Mouse (Mus musculus) MEL (cell line): Measurements from ENCODE around the gene Cct7. TPM values are rescaled to one million over a fixed set of nuclear protein-coding genes. Genes with fewer than 3 reads are reported as not detected.

Experiments used
- DNase-seq: peaks from one replicate; pipeline ENCODE4 v3.0.0; 2011; ENCODE audit warnings: low read depth, low spot score
- H3K27ac ChIP-seq: 2 replicates; pipeline ENCODE4 v1.5.1; 2012; ENCODE audit warnings: low read depth, mild to moderate bottlenecking, control low read depth, low read length, moderate library complexity; ENCODE audit not compliant: control insufficient read depth
- H3K27me3 ChIP-seq, 2 experiments: fragments of 150-350 bp in 1 of 2; sonication (generic) in 1 of 2; 2 replicates each; pipeline ENCODE4 v1.6.1; 2012; ENCODE audit warnings: low read length in 2 of 2, mild to moderate bottlenecking in 2 of 2, improper control_type of control experiment in 1 of 2, moderate library complexity in 1 of 2; ENCODE audit not compliant: insufficient read depth in 2 of 2, control insufficient read depth in 1 of 2
- H3K36me3 ChIP-seq, 2 experiments: 2 replicates each; pipeline ENCODE4 v1.6.1; 2012 to 2014; ENCODE audit warnings: low read length in 2 of 2, improper control_type of control experiment in 1 of 2, inconsistent platforms in 1 of 2, mild to moderate bottlenecking in 1 of 2; ENCODE audit not compliant: insufficient read depth in 2 of 2, control insufficient read depth in 1 of 2
- H3K4me1 ChIP-seq, 2 experiments: fragments of 150-350 bp in 1 of 2; sonication (generic) in 1 of 2; 2 replicates each; pipeline ENCODE4 v1.6.1; 2012; ENCODE audit warnings: low read length in 2 of 2, improper control_type of control experiment in 1 of 2, mild to moderate bottlenecking in 1 of 2; ENCODE audit not compliant: insufficient read depth in 2 of 2, control insufficient read depth in 1 of 2
- H3K4me3 ChIP-seq, 2 experiments: fragments of 150-350 bp in 1 of 2; sonication (generic) in 1 of 2; 2 replicates each; pipeline ENCODE4 v1.5.1; 2012; ENCODE audit warnings: low read depth in 2 of 2, low read length in 2 of 2, mild to moderate bottlenecking in 2 of 2, moderate library complexity in 2 of 2, control low read depth in 1 of 2, improper control_type of control experiment in 1 of 2; ENCODE audit not compliant: control insufficient read depth in 1 of 2, insufficient read depth in 1 of 2
- H3K79me2 ChIP-seq: 2 replicates; pipeline ENCODE4 v1.6.1; 2012; ENCODE audit warnings: mild to moderate bottlenecking, low read length, moderate library complexity; ENCODE audit not compliant: control insufficient read depth, poor library complexity, insufficient read depth
- H3K9ac ChIP-seq: 2 replicates; pipeline ENCODE4 v1.6.1; 2012; ENCODE audit warnings: low read depth, mild to moderate bottlenecking, control low read depth, low read length, moderate library complexity; ENCODE audit not compliant: control insufficient read depth, poor library complexity, severe bottlenecking
- H3K9me3 ChIP-seq: fragments of 150-350 bp; sonication (generic); replicated peaks from 2 replicates; pipeline ENCODE4 v1.6.1; 2012; ENCODE audit warnings: mild to moderate bottlenecking, low read length, improper control_type of control experiment, moderate library complexity; ENCODE audit not compliant: insufficient read depth
- CHD1 ChIP-seq: IDR thresholded peaks from 2 replicates; pipeline ENCODE4 v1.6.1; 2012; ENCODE audit warnings: low read depth, mild to moderate bottlenecking, inconsistent platforms, low read length, improper control_type of control experiment
- CTCF ChIP-seq, 3 experiments: IDR thresholded peaks in 2 of 3; conservative IDR thresholded peaks in 1 of 3; 2 replicates each; pipeline ENCODE4 v1.5.1; 2011 to 2012; ENCODE audit warnings: low read length in 3 of 3, low read depth in 2 of 3, mild to moderate bottlenecking in 2 of 3, improper control_type of control experiment in 1 of 3, inconsistent platforms in 1 of 3, mixed read lengths in 1 of 3, moderate library complexity in 1 of 3; ENCODE audit not compliant: control insufficient read depth in 1 of 3, insufficient read depth in 1 of 3, poor library complexity in 1 of 3, severe bottlenecking in 1 of 3
- E2F4 ChIP-seq: IDR thresholded peaks from 2 replicates; pipeline ENCODE4 v1.6.1; 2011; ENCODE audit warnings: low read depth, low read length, improper control_type of control experiment, borderline replicate concordance
- EP300 ChIP-seq, 2 experiments: IDR thresholded peaks; 2 replicates each; pipeline ENCODE4 v1.6.1; 2011; ENCODE audit warnings: improper control_type of control experiment in 2 of 2, low read length in 2 of 2, low read depth in 1 of 2, mild to moderate bottlenecking in 1 of 2
- GABPA ChIP-seq: IDR thresholded peaks from 2 replicates; pipeline ENCODE4 v1.6.1; 2012; ENCODE audit warnings: low read depth, mild to moderate bottlenecking, inconsistent platforms, low read length, improper control_type of control experiment, moderate library complexity
- GATA1 ChIP-seq: IDR thresholded peaks from 2 replicates; pipeline ENCODE4 v1.6.1; 2011; ENCODE audit warnings: low read depth, low read length, improper control_type of control experiment
- HCFC1 ChIP-seq: IDR thresholded peaks from 2 replicates; pipeline ENCODE4 v1.6.1; 2012; ENCODE audit warnings: low read depth, mild to moderate bottlenecking, inconsistent platforms, low read length, improper control_type of control experiment, moderate library complexity
- MAX ChIP-seq: IDR thresholded peaks from 2 replicates; pipeline ENCODE4 v1.6.1; 2011; ENCODE audit warnings: low read length, improper control_type of control experiment
- MEF2A ChIP-seq: IDR thresholded peaks from 2 replicates; pipeline ENCODE4 v1.6.1; 2014; ENCODE audit warnings: low read depth, mild to moderate bottlenecking, inconsistent platforms, low read length, improper control_type of control experiment; ENCODE audit not compliant: poor library complexity, insufficient replicate concordance, severe bottlenecking; ENCODE audit errors: extremely low read depth
- MXI1 ChIP-seq: IDR thresholded peaks from 2 replicates; pipeline ENCODE4 v1.6.1; 2011; ENCODE audit warnings: mild to moderate bottlenecking, low read depth, low read length, improper control_type of control experiment
- MYB ChIP-seq: IDR thresholded peaks from 2 replicates; pipeline ENCODE4 v1.6.1; 2011; ENCODE audit warnings: mild to moderate bottlenecking, low read depth, low read length, improper control_type of control experiment
- POLR2AphosphoS5 ChIP-seq: IDR thresholded peaks from 2 replicates; pipeline ENCODE4 v1.6.1; 2012; ENCODE audit warnings: low read depth, borderline replicate concordance, mild to moderate bottlenecking, inconsistent platforms, low read length, moderate library complexity, mixed read lengths
- RAD21 ChIP-seq: IDR thresholded peaks from 2 replicates; pipeline ENCODE4 v1.6.1; 2011; ENCODE audit warnings: mild to moderate bottlenecking, low read depth, low read length, improper control_type of control experiment
- RCOR1 ChIP-seq: IDR thresholded peaks from 2 replicates; pipeline ENCODE4 v1.6.1; 2012; ENCODE audit warnings: low read depth, mild to moderate bottlenecking, inconsistent platforms, low read length, improper control_type of control experiment
- USF1 ChIP-seq: IDR thresholded peaks from 2 replicates; pipeline ENCODE4 v1.6.1; 2014; ENCODE audit warnings: low read depth, mild to moderate bottlenecking, inconsistent platforms, low read length, improper control_type of control experiment, moderate library complexity
- ZKSCAN1 ChIP-seq: IDR thresholded peaks from 2 replicates; pipeline ENCODE4 v1.6.1; 2012; ENCODE audit warnings: low read depth, mild to moderate bottlenecking, inconsistent platforms, low read length, improper control_type of control experiment, moderate library complexity
- ZMIZ1 ChIP-seq: IDR thresholded peaks from 2 replicates; pipeline ENCODE4 v1.6.1; 2012; ENCODE audit warnings: low read depth, mild to moderate bottlenecking, inconsistent platforms, low read length, improper control_type of control experiment, moderate library complexity
- polyA plus RNA-seq, 2 experiments: library from polyadenylated mRNA; stranded (reverse) in 1 of 2; unstranded in 1 of 2; fragments of >175 nt in 1 of 2; fragments of >200 nt in 1 of 2; gene quantifications; 2 replicates each; pipeline versions ENCODE4 v1.2.1 to v1.2.4; 2012; ENCODE audit warnings: low replicate concordance in 2 of 2, low read depth in 1 of 2; ENCODE audit not compliant: insufficient read length in 2 of 2, insufficient read depth in 1 of 2, missing spikeins in 1 of 2
- total RNA-seq: library from RNA; depleted of rRNA; stranded (reverse); fragments of 300-350 nt; gene quantifications from 2 replicates; pipeline ENCODE4 v1.2.3, GENCODE M21; 2012

The Cct7 gene
- total and polyA plus RNA-seq, 3 experiments = 222 to 660 (median 660) TPM

GRCm38 (mm10) chr6:85431842-85432431 lies 19.4 kb upstream of the Cct7 start, which contains the start of gene Smyd5 (continued):
- no peak for TF ChIP-seq GABPA
- TF ChIP-seq ZKSCAN1 = no peak
- peak; percentile 93 for TF ChIP-seq MAX
- TF ChIP-seq HCFC1 = peak; percentile 85
- no peak for TF ChIP-seq MYB
- TF ChIP-seq CTCF (IDR thresholded peaks at IDR 0.05 in 2 of 3, conservative IDR thresholded peaks at IDR 0.05 in 1 of 3; ENCODE audit: control insufficient read depth in 1 of 3, insufficient read depth in 1 of 3, low read depth in 2 of 3, low read length in 3 of 3, poor library complexity in 1 of 3, severe bottlenecking in 1 of 3) = no peak
- TF ChIP-seq ZMIZ1 = no peak
- no peak for TF ChIP-seq RAD21
- peak; percentile 100 for TF ChIP-seq MXI1
- TF ChIP-seq GATA1 = no peak
- no peak for TF ChIP-seq MEF2A
- TF ChIP-seq RCOR1 = no peak
- no peak for TF ChIP-seq E2F4
- no peak; a peak in 1 of 4 replicates for TF ChIP-seq EP300 (IDR thresholded peaks at IDR 0.05; ENCODE audit: low read depth in 1 of 2, low read length in 2 of 2)
- no peak for TF ChIP-seq CHD1
- 0 out of 2 replicates have a peak, but pooled peaks have one; percentile 5 for TF ChIP-seq USF1

GRCm38 (mm10) chr6:85433865-85434264 lies 17.4 kb upstream of the Cct7 start:
- peak overlapping the region; percentile 7 for H3K9ac ChIP-seq
- no peak for TF ChIP-seq CTCF (IDR thresholded peaks at IDR 0.05 in 2 of 3, conservative IDR thresholded peaks at IDR 0.05 in 1 of 3; ENCODE audit: control insufficient read depth in 1 of 3, insufficient read depth in 1 of 3, low read depth in 2 of 3, low read length in 3 of 3, poor library complexity in 1 of 3, severe bottlenecking in 1 of 3)
- TF ChIP-seq MEF2A = no peak
- TF ChIP-seq GATA1 = no peak
- no peak for TF ChIP-seq CHD1
- TF ChIP-seq RAD21 = no peak
- TF ChIP-seq GABPA = no peak
- no peak for TF ChIP-seq ZMIZ1
- no peak for TF ChIP-seq E2F4
- no peak for TF ChIP-seq POLR2AphosphoS5
- peaks cover 47% of the 10 kb centered on the region for H3K79me2 ChIP-seq
- H3K4me1 ChIP-seq = peaks cover 4 to 17% of the 10 kb centered on the region in 2 experiments
- H3K27ac ChIP-seq = no peak overlapping the region
- DNase-seq = no peak
- H3K9me3 ChIP-seq = no peaks in the 10 kb centered on the region
- H3K4me3 ChIP-seq = no peak overlapping the region
- H3K36me3 ChIP-seq = peaks cover 2 to 21% of the 10 kb centered on the region in 2 experiments; a peak in 3 of 4 replicates
- H3K27me3 ChIP-seq = peaks cover 0 to under 1% of the 10 kb centered on the region in 2 experiments; a peak in 1 of 4 replicates
